Mouse (Mus musculus): ENCODE measurements around the gene Dnajc7. TPM values are rescaled to one million over a fixed set of nuclear protein-coding genes. Genes with fewer than 3 reads are reported as not detected.
A peak's percentile ranks its signal among the peaks of the same experiment; 100 is the strongest.
"Not testable (repeated sequence)": the region's sequence is repeated elsewhere in the genome, so short reads cannot be mapped to it uniquely, and the experiment has no call there.

Dnajc7 gene
- polyA plus RNA-seq, 1 experiment: 86.6 TPM

DNA sequence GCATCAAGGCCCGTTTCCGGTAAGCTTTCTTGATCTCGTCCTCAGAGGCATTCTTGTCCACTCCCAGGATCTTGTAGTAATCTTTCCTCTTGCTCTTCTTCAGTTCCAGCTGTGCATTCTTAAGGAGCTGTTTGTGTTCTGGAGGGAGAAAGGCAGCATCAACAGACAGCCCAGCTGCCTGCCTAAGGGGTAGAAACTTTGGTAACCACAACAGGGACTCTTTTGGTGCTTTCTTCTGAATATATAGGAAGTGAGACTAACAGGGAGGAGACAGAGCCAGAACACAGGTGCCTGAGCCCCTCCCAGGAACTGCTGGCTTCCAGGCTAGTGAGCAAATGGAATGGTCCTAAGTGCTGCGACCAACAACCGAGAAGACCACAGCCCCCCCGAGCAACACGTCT is 35.4 kb downstream of the Dnajc7 start:
- no peaks in the 10 kb centered on the region for H3K27me3 ChIP-seq (replicated peaks)
- H3K4me3 ChIP-seq (replicated peaks): no peak overlapping the region
- TF ChIP-seq GATA1 (IDR thresholded peaks at IDR 0.05; ENCODE audit: borderline replicate concordance, low read length) (no peak), FLI1 (IDR thresholded peaks at IDR 0.05; ENCODE audit: low read length) (no peak)
- no peaks in the 10 kb centered on the region for H3K9me3 ChIP-seq
- peaks cover 98% of the 10 kb centered on the region for H3K36me3 ChIP-seq (replicated peaks; ENCODE audit: low read length)
- peaks cover 76% of the 10 kb centered on the region for H3K4me1 ChIP-seq

- Histone ChIP-seq H3K9me3 (no peaks in the 10 kb centered on the region), H3K4me3 (replicated peaks) (no peak overlapping the region), H3K4me1 (peaks cover 76% of the 10 kb centered on the region), H3K36me3 (replicated peaks; ENCODE audit: low read length) (peaks cover 100% of the 10 kb centered on the region), H3K27me3 (replicated peaks) (no peaks in the 10 kb centered on the region)
- TF ChIP-seq FLI1 (IDR thresholded peaks at IDR 0.05; ENCODE audit: low read length): no peak
These were observed 37.1 kb downstream of the Dnajc7 start for GRCm38 (mm10) chr11:100582836-100583235.

DNA sequence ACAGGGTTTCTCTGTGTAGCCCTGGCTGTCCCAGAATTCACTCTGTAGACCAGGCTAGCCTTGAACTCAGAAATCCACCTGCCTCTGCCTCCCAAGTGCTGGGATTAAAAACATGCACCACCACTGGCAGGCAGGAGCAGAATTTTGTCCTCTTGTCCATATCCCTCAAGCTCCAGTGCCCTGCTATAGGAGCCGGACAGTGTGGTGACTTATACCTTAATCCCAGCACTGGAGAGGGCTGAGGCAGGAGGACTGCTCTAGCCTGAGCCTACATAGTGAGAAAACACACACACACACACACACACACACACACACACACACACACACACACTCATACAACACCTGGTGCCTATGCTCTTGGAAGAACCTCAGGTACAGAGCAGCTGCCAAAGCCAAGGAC is 37.6 kb downstream of the Dnajc7 start:
- H3K27me3 ChIP-seq (replicated peaks); H3K4me3 ChIP-seq (replicated peaks); H3K9me3 ChIP-seq: not testable (repeated sequence)
- peaks cover 100% of the 10 kb centered on the region for H3K36me3 ChIP-seq (replicated peaks; ENCODE audit: low read length)
- H3K4me1 ChIP-seq: peaks cover 76% of the 10 kb centered on the region

DNA sequence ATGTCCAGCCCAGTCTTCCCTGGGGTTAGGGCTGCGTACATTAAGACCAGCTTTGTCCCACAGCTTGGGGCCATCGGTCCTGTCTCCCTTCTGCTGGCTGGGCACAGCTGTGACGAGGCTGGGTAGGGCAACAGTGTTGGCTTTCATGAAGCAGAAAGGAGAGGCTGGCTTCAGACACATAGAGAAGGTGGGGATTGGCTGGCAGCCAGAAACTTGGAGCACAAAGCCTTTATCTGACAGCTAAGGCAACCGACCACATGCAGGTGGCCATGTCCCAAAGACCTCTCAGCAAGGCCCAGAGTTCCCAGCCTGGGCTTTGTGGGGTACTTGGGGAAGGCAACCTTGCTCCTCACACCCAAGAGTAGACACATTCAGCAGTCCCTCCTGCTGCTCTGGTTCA is 38.2 kb downstream of the Dnajc7 start:
- Histone ChIP-seq H3K4me1 (peaks cover 80% of the 10 kb centered on the region), H3K9me3 (no peaks in the 10 kb centered on the region), H3K27me3 (replicated peaks) (no peaks in the 10 kb centered on the region), H3K36me3 (replicated peaks; ENCODE audit: low read length) (peaks cover 100% of the 10 kb centered on the region), H3K4me3 (replicated peaks) (no peak overlapping the region)
- TF ChIP-seq FLI1 (IDR thresholded peaks at IDR 0.05; ENCODE audit: low read length) (no peak), GATA1 (IDR thresholded peaks at IDR 0.05; ENCODE audit: borderline replicate concordance, low read length) (no peak)

GRCm38 (mm10) chr11:100580275-100580674 is 39.7 kb downstream of the Dnajc7 start:
- TF ChIP-seq GATA1 (IDR thresholded peaks at IDR 0.05; ENCODE audit: borderline replicate concordance, low read length) (no peak), FLI1 (IDR thresholded peaks at IDR 0.05; ENCODE audit: low read length) (no peak)
- H3K4me3 ChIP-seq (replicated peaks): no peak overlapping the region
- H3K9me3 ChIP-seq: no peaks in the 10 kb centered on the region
- no peaks in the 10 kb centered on the region for H3K27me3 ChIP-seq (replicated peaks)
- peaks cover 95% of the 10 kb centered on the region for H3K36me3 ChIP-seq (replicated peaks; ENCODE audit: low read length)
- H3K4me1 ChIP-seq: peaks cover 81% of the 10 kb centered on the region

DNA sequence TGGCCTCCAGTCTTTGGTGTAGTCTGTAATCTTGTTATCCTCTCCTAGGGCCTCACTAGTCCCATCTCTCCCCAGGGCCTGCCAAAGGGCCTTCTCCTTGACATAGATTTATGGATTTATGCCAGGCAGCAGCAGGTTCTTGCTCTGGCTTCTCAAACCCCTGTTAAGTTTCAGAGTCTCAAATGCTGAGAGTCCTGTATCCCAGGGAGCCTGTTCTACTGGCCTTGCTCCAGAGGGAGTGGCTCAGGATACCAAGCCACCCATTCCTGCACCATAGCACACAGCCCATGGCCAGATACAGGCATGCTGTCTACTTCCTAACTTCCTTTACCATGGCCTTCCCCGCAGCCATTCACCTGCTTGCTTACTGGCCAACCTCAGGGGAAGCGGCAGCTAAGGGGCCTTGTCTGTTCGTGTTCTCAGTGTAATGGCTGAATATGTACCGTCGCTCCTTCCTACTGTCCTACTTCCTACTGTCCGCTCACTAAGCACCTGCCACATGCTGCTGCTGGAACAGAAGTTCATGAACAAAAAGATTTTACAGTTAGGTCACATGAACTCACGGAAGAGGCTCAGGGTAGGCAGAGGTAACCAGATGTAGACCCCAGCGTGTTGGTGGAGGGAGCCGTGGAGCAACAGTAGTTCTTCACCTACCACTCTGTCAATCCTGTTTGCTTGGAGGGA is 40.7 kb downstream of the Dnajc7 start:
- peaks cover 78% of the 10 kb centered on the region for H3K4me1 ChIP-seq
- peaks cover 85% of the 10 kb centered on the region for H3K36me3 ChIP-seq (replicated peaks; ENCODE audit: low read length)
- no peaks in the 10 kb centered on the region for H3K9me3 ChIP-seq

GRCm38 (mm10) chr11:100577852-100578599 is 41.9 kb downstream of the Dnajc7 start:
- no peak overlapping the region for H3K4me3 ChIP-seq (replicated peaks)
- H3K27me3 ChIP-seq (replicated peaks): no peaks in the 10 kb centered on the region
- H3K4me1 ChIP-seq: peaks cover 67% of the 10 kb centered on the region
- TF ChIP-seq GATA1 (IDR thresholded peaks at IDR 0.05; ENCODE audit: borderline replicate concordance, low read length): no peak
- TF ChIP-seq FLI1 (IDR thresholded peaks at IDR 0.05; ENCODE audit: low read length): no peak
- H3K36me3 ChIP-seq (replicated peaks; ENCODE audit: low read length): peaks cover 73% of the 10 kb centered on the region
- H3K9me3 ChIP-seq: no peaks in the 10 kb centered on the region

More for the DNA sequence above, 40.7 kb downstream of the Dnajc7 start:
- Histone ChIP-seq H3K4me3 (replicated peaks) (no peak overlapping the region), H3K27me3 (replicated peaks) (no peaks in the 10 kb centered on the region)
- no peak for TF ChIP-seq FLI1 (IDR thresholded peaks at IDR 0.05; ENCODE audit: low read length)
- no peak for TF ChIP-seq GATA1 (IDR thresholded peaks at IDR 0.05; ENCODE audit: borderline replicate concordance, low read length)

DNA sequence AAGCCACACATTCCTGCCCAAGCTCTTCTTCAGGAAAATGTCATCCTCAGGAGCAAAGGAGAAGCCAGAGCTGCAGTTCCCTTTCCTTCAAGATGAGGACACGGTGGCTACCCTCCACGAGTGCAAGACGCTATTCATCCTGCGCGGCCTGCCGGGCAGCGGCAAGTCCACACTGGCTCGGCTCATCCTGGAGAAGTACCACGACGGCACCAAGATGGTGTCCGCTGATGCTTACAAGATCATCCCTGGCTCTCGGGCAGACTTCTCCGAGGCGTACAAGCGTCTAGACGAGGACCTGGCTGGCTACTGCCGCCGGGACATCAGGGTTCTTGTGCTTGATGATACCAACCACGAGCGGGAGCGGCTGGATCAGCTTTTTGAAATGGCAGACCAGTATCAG is 43.7 kb downstream of the Dnajc7 start:
- H3K36me3 ChIP-seq (replicated peaks; ENCODE audit: low read length): peaks cover 55% of the 10 kb centered on the region
- no peaks in the 10 kb centered on the region for H3K27me3 ChIP-seq (replicated peaks)
- H3K9me3 ChIP-seq: no peaks in the 10 kb centered on the region
- H3K4me1 ChIP-seq: peaks cover 59% of the 10 kb centered on the region
- peak overlapping the region; percentile 21 for H3K4me3 ChIP-seq (replicated peaks)
- TF ChIP-seq GATA1 (IDR thresholded peaks at IDR 0.05; ENCODE audit: borderline replicate concordance, low read length) (no peak), FLI1 (IDR thresholded peaks at IDR 0.05; ENCODE audit: low read length) (no peak)

DNA sequence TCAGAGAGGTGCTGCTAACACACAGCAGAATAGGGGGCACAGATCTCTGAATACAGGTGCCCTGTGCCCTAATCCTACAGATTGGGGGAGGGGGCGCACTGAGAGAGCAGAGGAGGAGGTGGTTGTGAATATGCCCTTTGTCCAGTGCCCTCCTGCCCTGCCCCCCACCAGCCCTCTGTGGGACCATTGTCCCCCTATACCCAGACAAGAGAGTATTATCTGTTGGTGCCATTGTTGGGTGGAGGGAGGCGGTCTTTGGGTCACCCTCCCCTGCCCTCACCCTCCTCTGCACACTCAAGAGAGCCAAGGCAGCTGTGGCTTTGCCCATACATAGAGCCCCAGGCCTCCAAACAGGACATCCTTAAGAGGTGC is 44.5 kb downstream of the Dnajc7 start:
- peaks cover 66% of the 10 kb centered on the region for H3K4me1 ChIP-seq

GRCm38 (mm10) chr11:100574708-100575483 is 45.1 kb downstream of the Dnajc7 start, which contains the start of gene Cnp:
TSS of gene Cnp (plus strand) at chr11:100574904.
- H3K4me3 ChIP-seq (replicated peaks): peak within 1 kb of the TSS; percentile 94
- peaks cover 42% of the 10 kb centered on the region for H3K36me3 ChIP-seq (replicated peaks; ENCODE audit: low read length)
- H3K27me3 ChIP-seq (replicated peaks): no peaks in the 10 kb centered on the region
- H3K4me1 ChIP-seq: peaks cover 72% of the 10 kb centered on the region
- no peak for TF ChIP-seq FLI1 (IDR thresholded peaks at IDR 0.05; ENCODE audit: low read length)
- no peaks in the 10 kb centered on the region for H3K9me3 ChIP-seq

More for the DNA sequence above, 44.5 kb downstream of the Dnajc7 start:
- Histone ChIP-seq H3K36me3 (replicated peaks; ENCODE audit: low read length) (peaks cover 47% of the 10 kb centered on the region), H3K4me3 (replicated peaks) (peak overlapping the region; percentile 94), H3K9me3 (no peaks in the 10 kb centered on the region), H3K27me3 (replicated peaks) (no peaks in the 10 kb centered on the region)
- no peak for TF ChIP-seq GATA1 (IDR thresholded peaks at IDR 0.05; ENCODE audit: borderline replicate concordance, low read length)
- no peak for TF ChIP-seq FLI1 (IDR thresholded peaks at IDR 0.05; ENCODE audit: low read length)

Data from megakaryocyte, embryonic 14.5 days (primary cell).